Mouse (Mus musculus): Measurements from ENCODE around the gene Gpr107.

GRCm38 (mm10) chr2:31252167-31252566 is 100.1 kb downstream of the Gpr107 start:
- no peak for TF ChIP-seq CTCF (IDR thresholded peaks at IDR 0.05; ENCODE audit: control insufficient read depth, insufficient read depth, low read length)
- TF ChIP-seq POLR2A (IDR thresholded peaks at IDR 0.05; ENCODE audit: borderline replicate concordance, control insufficient read depth, low read depth, low read length): no peak

Data from bone marrow, adult 2 months (tissue).